Comparison of ENCODE assay signal across 31 mouse cellular contexts in the genomic region with DNA sequence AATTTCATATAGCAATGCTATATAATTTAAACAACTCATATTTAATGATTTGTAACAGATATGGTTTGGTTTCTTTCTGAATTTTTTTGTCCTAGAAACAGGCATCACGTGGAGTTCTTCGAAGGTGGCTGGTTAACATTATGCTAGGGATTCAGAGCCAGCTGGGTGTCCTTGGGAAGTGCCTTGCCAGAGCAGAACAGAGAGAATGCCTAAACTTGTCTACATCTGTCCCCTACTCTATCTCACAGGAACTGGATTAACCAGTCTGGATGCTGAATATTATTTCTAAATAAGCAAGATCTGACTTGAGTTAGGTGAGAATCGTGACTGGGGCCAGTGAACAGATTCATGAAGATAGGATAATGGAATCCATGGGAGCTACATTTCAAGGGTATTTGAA.
DNase-seq lines count a peak whose midpoint lies in the region; ATAC-seq and TF ChIP-seq lines count a peak whose summit lies in the region.
"Had no signal": no experiment of that assay in that cellular context is flagged by ENCODE, and none has a peak within 500 bp of the region (broad histone marks: within the 10 kb centered on the region; RNA-seq: fewer than 3 reads in every experiment).

No protein-coding gene starts in this region.

- no peaks in the 10 kb centered on the region for H3K9me3 ChIP-seq in embryonic facial prominence, embryonic 11.5 days (replicated peaks; ENCODE audit: control insufficient read depth, low read length)
- H3K9me3 ChIP-seq in embryonic facial prominence, embryonic 10.5 days = no peaks in the 10 kb centered on the region
- H3K9me3 ChIP-seq in limb, embryonic 14.5 days (ENCODE audit: control insufficient read depth, low read length) = no peaks in the 10 kb centered on the region
- no peaks in the 10 kb centered on the region for H3K9me3 ChIP-seq in limb, embryonic 10.5 days (replicated peaks)
- H3K9me3 ChIP-seq in embryonic facial prominence, embryonic 15.5 days (replicated peaks) = no peaks in the 10 kb centered on the region
- H3K9me3 ChIP-seq: hindbrain, embryonic 13.5 days; limb, embryonic 15.5 days; liver, embryonic 13.5 days; midbrain, embryonic 12.5 days had no signal

- peak; percentile 10 for DNase-seq in embryonic facial prominence, embryonic 11.5 days (ENCODE audit: low spot score)
- DNase-seq in embryonic facial prominence, embryonic 10.5 days (ENCODE audit: low spot score) = no peak
- peak; percentile 17 for DNase-seq in limb, embryonic 14.5 days (ENCODE audit: low spot score)
- no peak for DNase-seq in limb, embryonic 10.5 days (ENCODE audit: low spot score)
- DNase-seq in gonadal fat pad, adult 2 months (ENCODE audit: low read depth) = peak; percentile 20
- DNase-seq in kidney, adult 2 months = no peak
- no peak for DNase-seq in cerebellum, postnatal 4 days (ENCODE audit: low spot score in 2 of 2)
- DNase-seq: B cell, adult 2 months; cerebellum, adult 11 months; cerebellum, adult 9-10 months; gastrocnemius, adult 2 months; gastrocnemius, postnatal 36 days; heart, adult 2 months; heart, postnatal 4 days; kidney, adult 9 months; kidney, postnatal 10 days; layer of hippocampus, adult 9-11 months; liver, embryonic 13.5 days; lung, adult 18-20 months; lung, postnatal 4 days; retina, postnatal 1 day; right cerebral cortex, postnatal 14 days; thymus, postnatal 4 days had no signal

- no peaks in the 10 kb centered on the region for H3K36me3 ChIP-seq in embryonic facial prominence, embryonic 11.5 days (replicated peaks; ENCODE audit: control insufficient read depth, insufficient read depth, low read depth, low read length)
- H3K36me3 ChIP-seq in embryonic facial prominence, embryonic 10.5 days (replicated peaks) = no peaks in the 10 kb centered on the region
- H3K36me3 ChIP-seq in limb, embryonic 14.5 days (ENCODE audit: control insufficient read depth, insufficient read depth, low read length) = no peaks in the 10 kb centered on the region
- H3K36me3 ChIP-seq in limb, embryonic 10.5 days = no peaks in the 10 kb centered on the region
- H3K36me3 ChIP-seq in embryonic facial prominence, embryonic 15.5 days = no peaks in the 10 kb centered on the region
- H3K36me3 ChIP-seq in kidney, adult 2 months (ENCODE audit: control insufficient read depth, insufficient read depth, low read length) = no peaks in the 10 kb centered on the region
- H3K36me3 ChIP-seq: heart, embryonic 12.5 days; hindbrain, embryonic 13.5 days; limb, embryonic 15.5 days; liver, embryonic 13.5 days; midbrain, embryonic 12.5 days had no signal

- WGBS in embryonic facial prominence, embryonic 11.5 days = 78% methylated on average over 3 of the region's 3 CpGs
- WGBS in embryonic facial prominence, embryonic 10.5 days = 90% methylated on average over 3 of the region's 3 CpGs
- WGBS in limb, embryonic 14.5 days = 72% methylated on average over 3 of the region's 3 CpGs
- 88% methylated on average over 3 of the region's 3 CpGs for WGBS in limb, embryonic 10.5 days
- WGBS in embryonic facial prominence, embryonic 15.5 days = 60% methylated on average over 3 of the region's 3 CpGs
- WGBS in kidney, adult 2 months = 85% methylated on average over 3 of the region's 3 CpGs

- no peak for TF ChIP-seq CTCF in kidney, adult 2 months (conservative IDR thresholded peaks at IDR 0.05; ENCODE audit: insufficient read depth, insufficient read length, low read depth, low read length)

- H3K9ac ChIP-seq in embryonic facial prominence, embryonic 11.5 days (replicated peaks; ENCODE audit: low read length) = no peak overlapping the region
- no peak overlapping the region for H3K9ac ChIP-seq in limb, embryonic 14.5 days (ENCODE audit: low read depth, low read length, severe bottlenecking)
- no peak overlapping the region for H3K9ac ChIP-seq in embryonic facial prominence, embryonic 15.5 days
- H3K9ac ChIP-seq: heart, embryonic 12.5 days; hindbrain, embryonic 13.5 days; limb, embryonic 15.5 days; liver, embryonic 13.5 days; midbrain, embryonic 12.5 days had no signal

- no peak for TF ChIP-seq POLR2A in limb, embryonic 14.5 days (IDR thresholded peaks at IDR 0.05; ENCODE audit: borderline replicate concordance, extremely low read depth, insufficient read depth, insufficient read length)
- TF ChIP-seq POLR2A in kidney, adult 2 months (IDR thresholded peaks at IDR 0.05; ENCODE audit: low read depth, low read length) = no peak

- H3K4me1 ChIP-seq in embryonic facial prominence, embryonic 11.5 days (ENCODE audit: control insufficient read depth, insufficient read depth, low read length) = no peaks in the 10 kb centered on the region
- no peaks in the 10 kb centered on the region for H3K4me1 ChIP-seq in embryonic facial prominence, embryonic 10.5 days
- no peaks in the 10 kb centered on the region for H3K4me1 ChIP-seq in limb, embryonic 14.5 days (ENCODE audit: control insufficient read depth, insufficient read depth, low read length)
- H3K4me1 ChIP-seq in limb, embryonic 10.5 days = no peaks in the 10 kb centered on the region
- no peaks in the 10 kb centered on the region for H3K4me1 ChIP-seq in embryonic facial prominence, embryonic 15.5 days
- no peaks in the 10 kb centered on the region for H3K4me1 ChIP-seq in kidney, adult 2 months (ENCODE audit: control insufficient read depth, insufficient read depth, low read length)
- H3K4me1 ChIP-seq: heart, embryonic 12.5 days; limb, embryonic 15.5 days; liver, embryonic 13.5 days; megakaryocyte, embryonic 14.5 days; midbrain, embryonic 12.5 days had no signal

- ATAC-seq in embryonic facial prominence, embryonic 11.5 days (replicated peaks; ENCODE audit: insufficient number of reproducible peaks, low FRiP score, low TSS enrichment, low read depth) = no peak
- ATAC-seq in limb, embryonic 14.5 days (ENCODE audit: low FRiP score, low read depth) = no peak
- no peak for ATAC-seq in embryonic facial prominence, embryonic 15.5 days (ENCODE audit: insufficient number of reproducible peaks, low FRiP score, low TSS enrichment, low read depth)
- ATAC-seq: intestine, embryonic 16.5 days; lung, postnatal 0 days had no signal

- no peak overlapping the region for H3K27ac ChIP-seq in embryonic facial prominence, embryonic 11.5 days (replicated peaks; ENCODE audit: low read depth, low read length)
- H3K27ac ChIP-seq in embryonic facial prominence, embryonic 10.5 days (replicated peaks) = no peak overlapping the region
- no peak overlapping the region for H3K27ac ChIP-seq in limb, embryonic 14.5 days (replicated peaks; ENCODE audit: low read depth, low read length)
- no peak overlapping the region for H3K27ac ChIP-seq in limb, embryonic 10.5 days
- peak overlapping the region; percentile 48; the same call in 1 of the 2 replicates for H3K27ac ChIP-seq in embryonic facial prominence, embryonic 15.5 days (replicated peaks)
- no peak overlapping the region for H3K27ac ChIP-seq in kidney, adult 2 months (ENCODE audit: insufficient read depth, low read depth, low read length)
- H3K27ac ChIP-seq: gastrocnemius, adult 2 months; heart, adult 2 months; hindbrain, embryonic 13.5 days; limb, embryonic 15.5 days; liver, embryonic 13.5 days; midbrain, embryonic 12.5 days had no signal

- H3K4me3 ChIP-seq in embryonic facial prominence, embryonic 11.5 days (ENCODE audit: low read depth, low read length) = no peak overlapping the region
- H3K4me3 ChIP-seq in embryonic facial prominence, embryonic 10.5 days = no peak overlapping the region
- no peak overlapping the region for H3K4me3 ChIP-seq in limb, embryonic 14.5 days (replicated peaks; ENCODE audit: low read length)
- H3K4me3 ChIP-seq in limb, embryonic 10.5 days = no peak overlapping the region
- H3K4me3 ChIP-seq in embryonic facial prominence, embryonic 15.5 days (replicated peaks) = no peak overlapping the region
- H3K4me3 ChIP-seq in kidney, adult 2 months (ENCODE audit: insufficient read depth, low read depth, low read length) = no peak overlapping the region
- H3K4me3 ChIP-seq: gastrocnemius, adult 2 months; heart, adult 2 months; heart, embryonic 12.5 days; hindbrain, embryonic 13.5 days; limb, embryonic 15.5 days; liver, embryonic 13.5 days; megakaryocyte, embryonic 14.5 days; midbrain, embryonic 12.5 days had no signal

- no peaks in the 10 kb centered on the region for H3K27me3 ChIP-seq in embryonic facial prominence, embryonic 11.5 days (ENCODE audit: control insufficient read depth, insufficient read depth, low read length)
- no peaks in the 10 kb centered on the region for H3K27me3 ChIP-seq in embryonic facial prominence, embryonic 10.5 days (replicated peaks; ENCODE audit: low read depth, poor library complexity, severe bottlenecking)
- no peaks in the 10 kb centered on the region for H3K27me3 ChIP-seq in limb, embryonic 14.5 days (ENCODE audit: control insufficient read depth, insufficient read depth, low read length)
- no peaks in the 10 kb centered on the region for H3K27me3 ChIP-seq in limb, embryonic 10.5 days (ENCODE audit: low read depth, poor library complexity, severe bottlenecking)
- no peaks in the 10 kb centered on the region for H3K27me3 ChIP-seq in embryonic facial prominence, embryonic 15.5 days
- no peaks in the 10 kb centered on the region for H3K27me3 ChIP-seq in kidney, adult 2 months (replicated peaks; ENCODE audit: control insufficient read depth, insufficient read depth, low read length)
- H3K27me3 ChIP-seq: heart, embryonic 12.5 days; hindbrain, embryonic 13.5 days; limb, embryonic 15.5 days; liver, embryonic 13.5 days; megakaryocyte, embryonic 14.5 days; midbrain, embryonic 12.5 days had no signal

- no peak overlapping the region for H3K4me2 ChIP-seq in embryonic facial prominence, embryonic 11.5 days (ENCODE audit: low read depth, low read length)
- no peak overlapping the region for H3K4me2 ChIP-seq in limb, embryonic 14.5 days (replicated peaks; ENCODE audit: low read depth, low read length, severe bottlenecking)
- no peak overlapping the region for H3K4me2 ChIP-seq in embryonic facial prominence, embryonic 15.5 days (replicated peaks)
- H3K4me2 ChIP-seq: heart, embryonic 12.5 days; hindbrain, embryonic 13.5 days; limb, embryonic 15.5 days; liver, embryonic 13.5 days; midbrain, embryonic 12.5 days had no signal

Comparison
In these comparisons a context has a peak if more than half of its experiments do, and no peak if none do; other contexts are left out.
1. DNase-seq: peak in embryonic facial prominence, embryonic 11.5 days (single experiment), limb, embryonic 14.5 days (single experiment) and gonadal fat pad, adult 2 months (single experiment); none in embryonic facial prominence, embryonic 10.5 days (single experiment), limb, embryonic 10.5 days (single experiment), kidney, adult 2 months (single experiment) and cerebellum, postnatal 4 days (0 of 2).